Mouse (Mus musculus) ovary, postnatal 10 days (tissue): ENCODE measurements around the gene Svop.

Experiments
- DNase-seq: peaks from one replicate; pipeline ENCODE4 v3.0.0; 2022; ENCODE audit warnings: low spot score

Svop gene

GRCm38 (mm10) chr5:114102807-114103206 lies 11.4 kb upstream of the Svop start:
- no peak for DNase-seq

- no peak for DNase-seq
These were observed 10.5 kb upstream of the Svop start for GRCm38 (mm10) chr5:114101873-114102272.

GRCm38 (mm10) chr5:114100390-114101099 lies 9.2 kb upstream of the Svop start:
- no peak for DNase-seq

GRCm38 (mm10) chr5:114099709-114100389 lies 8.5 kb upstream of the Svop start:
- DNase-seq: peak; percentile 96

GRCm38 (mm10) chr5:114090421-114091013 lies 853 bp downstream of the Svop start:
- no peak for DNase-seq

- no peak for DNase-seq
These were observed 3.4 kb downstream of the Svop start for GRCm38 (mm10) chr5:114087875-114088480.

- no peak for DNase-seq
These were observed 5.9 kb downstream of the Svop start for GRCm38 (mm10) chr5:114085501-114085900.

GRCm38 (mm10) chr5:114077009-114077408 lies 14.4 kb downstream of the Svop start:
- no peak for DNase-seq

GRCm38 (mm10) chr5:114072262-114072661 lies 19.1 kb downstream of the Svop start:
- DNase-seq: no peak

- no peak for DNase-seq
These were observed 20.5 kb downstream of the Svop start for GRCm38 (mm10) chr5:114070858-114071257.

- DNase-seq: no peak
These were observed 23.4 kb downstream of the Svop start for GRCm38 (mm10) chr5:114067982-114068381.

- no peak for DNase-seq
These were observed 23.8 kb downstream of the Svop start for GRCm38 (mm10) chr5:114067543-114067942.

GRCm38 (mm10) chr5:114066601-114067000 lies 24.8 kb downstream of the Svop start:
- no peak for DNase-seq

GRCm38 (mm10) chr5:114065161-114065560 lies 26.2 kb downstream of the Svop start, which contains the start of gene Usp30:
Gene Usp30 (plus strand): TSS chr5:114065461.
- no peak for DNase-seq

- no peak for DNase-seq
These were observed 27.4 kb downstream of the Svop start for GRCm38 (mm10) chr5:114063958-114064357.

- DNase-seq: no peak
These were observed 29.7 kb downstream of the Svop start for GRCm38 (mm10) chr5:114061675-114062074.

- DNase-seq: no peak
These were observed 34.1 kb downstream of the Svop start for GRCm38 (mm10) chr5:114057129-114057731.

- DNase-seq: peak; percentile 30
These were observed 39.1 kb downstream of the Svop start for GRCm38 (mm10) chr5:114052246-114052761.

GRCm38 (mm10) chr5:114048731-114049308 lies 42.5 kb downstream of the Svop start:
- DNase-seq: no peak

GRCm38 (mm10) chr5:114047182-114047581 lies 44.2 kb downstream of the Svop start:
- no peak for DNase-seq

- no peak for DNase-seq
These were observed 44.8 kb downstream of the Svop start for GRCm38 (mm10) chr5:114046604-114047003.

GRCm38 (mm10) chr5:114046151-114046550 lies 45.2 kb downstream of the Svop start:
- DNase-seq: no peak
